Mouse (Mus musculus) G1E (cell line): ENCODE results near the gene Actn1. TPM values are rescaled to one million over a fixed set of nuclear protein-coding genes. Genes with fewer than 3 reads are reported as not detected.
"Not testable (repeated sequence)": the region's sequence is repeated elsewhere in the genome, so short reads cannot be mapped to it uniquely, and the experiment has no call there.

Experiments used
- ATAC-seq: 2 replicates; pipeline ENCODE4 v1.8.0; 2016; ENCODE audit warnings: mild to moderate bottlenecking; ENCODE audit not compliant: insufficient number of reproducible peaks, poor library complexity, low FRiP score, severe bottlenecking; ENCODE audit errors: extremely low read depth
- DNase-seq: peaks from one replicate; pipeline ENCODE4 v3.0.0; 2012; ENCODE audit warnings: low spot score
- H3K27me3 ChIP-seq: 2 replicates; pipeline ENCODE4 v1.6.1; 2012; ENCODE audit warnings: mild to moderate bottlenecking, low read length, inconsistent platforms; ENCODE audit not compliant: insufficient read depth
- H3K36me3 ChIP-seq: replicated peaks from 2 replicates; pipeline ENCODE3; 2012; ENCODE audit warnings: mild to moderate bottlenecking, inconsistent platforms
- H3K4me1 ChIP-seq: 2 replicates; pipeline ENCODE4 v1.6.1; 2012; ENCODE audit warnings: low read depth, low read length, inconsistent platforms, mixed read lengths; ENCODE audit not compliant: insufficient read depth
- H3K4me3 ChIP-seq: 2 replicates; pipeline ENCODE4 v1.5.1; 2012; ENCODE audit warnings: low read depth, mild to moderate bottlenecking, inconsistent platforms, low read length, moderate library complexity, mixed read lengths
- H3K9me3 ChIP-seq: replicated peaks from 2 replicates; pipeline ENCODE4 v1.6.1; 2012; ENCODE audit warnings: inconsistent platforms
- CTCF ChIP-seq: IDR thresholded peaks from 2 replicates; pipeline ENCODE4 v1.5.1; 2012; ENCODE audit warnings: low read depth, low read length, inconsistent platforms, mixed read lengths
- GATA1 ChIP-seq: IDR thresholded peaks from 2 replicates; pipeline ENCODE4 v1.6.1; 2012; ENCODE audit warnings: borderline replicate concordance, low read length, inconsistent platforms, mixed read lengths
- GATA2 ChIP-seq: IDR thresholded peaks from 2 replicates; pipeline ENCODE4 v1.6.1; 2012; ENCODE audit warnings: low read depth, low read length, inconsistent platforms, borderline replicate concordance
- POLR2AphosphoS5 ChIP-seq: IDR thresholded peaks from 2 replicates; pipeline ENCODE4 v1.6.1; 2012; ENCODE audit warnings: low read depth, low read length, inconsistent platforms; ENCODE audit not compliant: insufficient replicate concordance
- TAL1 ChIP-seq: conservative IDR thresholded peaks from 2 replicates; pipeline ENCODE4 v1.6.1; 2012; ENCODE audit warnings: low read depth, low read length, inconsistent platforms, mixed read lengths
- polyA plus RNA-seq: library from polyadenylated mRNA; stranded (reverse); fragments of >175 nt; gene quantifications from 2 replicates; pipeline ENCODE4 v1.2.3, GENCODE M21; 2012
- total RNA-seq, 2 experiments: library from RNA; stranded (forward) in 1 of 2; stranded (reverse) in 1 of 2; fragments of 200-1000 nt in 1 of 2; fragments of >200 nt in 1 of 2; fragmentation: Nextera tagmentation in 1 of 2; gene quantifications; 2 replicates each; pipeline ENCODE4 v1.2.3; 2014 to 2017

The Actn1 gene
- total and polyA plus RNA-seq, 3 experiments, result 0.38 to 0.83 (median 0.40) TPM

DNA sequence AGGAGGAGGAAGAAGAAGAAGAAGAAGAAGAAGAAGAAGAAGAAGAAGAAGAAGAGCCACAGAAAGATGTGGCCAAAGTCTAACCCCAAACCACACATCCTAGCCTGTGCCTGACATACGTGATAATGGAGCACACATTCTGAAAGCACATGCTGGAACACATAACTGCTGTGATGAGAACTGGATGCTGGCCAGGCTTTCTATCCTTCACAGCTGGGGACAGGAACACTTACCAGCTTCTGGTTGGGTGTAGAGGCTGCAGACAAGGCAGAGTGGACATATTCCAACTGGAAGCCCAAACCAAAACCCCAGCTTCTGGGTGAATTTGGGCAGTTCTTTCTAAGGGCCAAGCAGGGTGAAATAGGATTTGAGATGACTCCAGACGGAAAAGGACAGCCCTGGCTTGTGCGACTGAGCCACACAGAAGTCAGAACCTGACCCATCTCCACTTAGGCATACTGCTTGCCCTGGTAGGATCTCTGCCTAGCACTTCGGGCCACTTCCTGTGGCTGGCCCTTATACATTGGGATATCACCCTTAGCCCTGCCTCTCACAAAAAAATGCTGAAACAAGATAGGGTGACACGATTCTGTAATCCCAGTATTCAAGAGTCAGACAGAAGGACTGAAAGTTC is 15.1 kb upstream of the Actn1 start:
- TF ChIP-seq CTCF (no peak), GATA1 (no peak), GATA2 (no peak), POLR2AphosphoS5 (no peak), TAL1 (no peak)
- Histone ChIP-seq H3K36me3 (no peaks in the 10 kb centered on the region), H3K9me3 (no peaks in the 10 kb centered on the region), H3K4me3 (no peak overlapping the region), H3K27me3 (peaks cover 51% of the 10 kb centered on the region), H3K4me1 (peaks cover 2% of the 10 kb centered on the region; the same call in 1 of the 2 replicates)
- no peak for ATAC-seq
- DNase-seq, result no peak

- TF ChIP-seq TAL1 (no peak), POLR2AphosphoS5 (no peak)
- Histone ChIP-seq H3K36me3 (no peaks in the 10 kb centered on the region), H3K4me3 (no peak overlapping the region), H3K4me1 (peaks cover 2% of the 10 kb centered on the region; the same call in 1 of the 2 replicates), H3K9me3 (no peaks in the 10 kb centered on the region), H3K27me3 (peaks cover 46% of the 10 kb centered on the region)
- DNase-seq (no peak), ATAC-seq (no peak)
Measured at GRCm38 (mm10) chr12:80273020-80273686, 13.0 kb upstream of the Actn1 start.

GRCm38 (mm10) chr12:80271806-80272205 is 11.6 kb upstream of the Actn1 start:
- no peak for ATAC-seq
- H3K27me3 ChIP-seq, result peaks cover 45% of the 10 kb centered on the region
- H3K9me3 ChIP-seq, result no peaks in the 10 kb centered on the region
- no peak for TF ChIP-seq CTCF
- H3K4me3 ChIP-seq, result no peak overlapping the region
- H3K36me3 ChIP-seq, result no peaks in the 10 kb centered on the region
- H3K4me1 ChIP-seq, result peaks cover 2% of the 10 kb centered on the region; the same call in 1 of the 2 replicates
- no peak for DNase-seq

GRCm38 (mm10) chr12:80270924-80271323 is 10.8 kb upstream of the Actn1 start:
- ATAC-seq (no peak), DNase-seq (no peak)
- H3K9me3 ChIP-seq, result no peaks in the 10 kb centered on the region
- H3K4me1 ChIP-seq, result peaks cover 2% of the 10 kb centered on the region; the same call in 1 of the 2 replicates
- no peak overlapping the region for H3K4me3 ChIP-seq
- H3K27me3 ChIP-seq, result peaks cover 45% of the 10 kb centered on the region
- TF ChIP-seq GATA1 (no peak), GATA2 (no peak), TAL1 (no peak), CTCF (no peak), POLR2AphosphoS5 (no peak)
- no peaks in the 10 kb centered on the region for H3K36me3 ChIP-seq

GRCm38 (mm10) chr12:80269303-80269702 is 9.1 kb upstream of the Actn1 start:
- no peak for ATAC-seq
- Histone ChIP-seq H3K27me3 (peaks cover 35% of the 10 kb centered on the region), H3K4me1 (peaks cover 2% of the 10 kb centered on the region; the same call in 1 of the 2 replicates), H3K36me3 (no peaks in the 10 kb centered on the region), H3K4me3 (no peak overlapping the region), H3K9me3 (no peaks in the 10 kb centered on the region)
- TF ChIP-seq GATA1 (no peak), TAL1 (no peak), POLR2AphosphoS5 (no peak), CTCF (no peak), GATA2 (no peak)
- no peak for DNase-seq

- Histone ChIP-seq H3K27me3 (peaks cover 28% of the 10 kb centered on the region), H3K36me3 (no peaks in the 10 kb centered on the region), H3K9me3 (no peaks in the 10 kb centered on the region), H3K4me3 (no peak overlapping the region), H3K4me1 (no peaks in the 10 kb centered on the region)
- ATAC-seq (no peak), DNase-seq (no peak)
- no peak for TF ChIP-seq TAL1
- TF ChIP-seq GATA2, result no peak
Measured at GRCm38 (mm10) chr12:80267962-80268361, 7.8 kb upstream of the Actn1 start.

GRCm38 (mm10) chr12:80264388-80264787 is 4.2 kb upstream of the Actn1 start:
- H3K4me3 ChIP-seq, H3K4me1 ChIP-seq, ATAC-seq, DNase-seq, H3K9me3 ChIP-seq, H3K36me3 ChIP-seq: not testable (repeated sequence)
- H3K27me3 ChIP-seq, result peaks cover 37% of the 10 kb centered on the region
